ENCODE assay signal across 14 mouse cellular contexts in the genomic region with DNA sequence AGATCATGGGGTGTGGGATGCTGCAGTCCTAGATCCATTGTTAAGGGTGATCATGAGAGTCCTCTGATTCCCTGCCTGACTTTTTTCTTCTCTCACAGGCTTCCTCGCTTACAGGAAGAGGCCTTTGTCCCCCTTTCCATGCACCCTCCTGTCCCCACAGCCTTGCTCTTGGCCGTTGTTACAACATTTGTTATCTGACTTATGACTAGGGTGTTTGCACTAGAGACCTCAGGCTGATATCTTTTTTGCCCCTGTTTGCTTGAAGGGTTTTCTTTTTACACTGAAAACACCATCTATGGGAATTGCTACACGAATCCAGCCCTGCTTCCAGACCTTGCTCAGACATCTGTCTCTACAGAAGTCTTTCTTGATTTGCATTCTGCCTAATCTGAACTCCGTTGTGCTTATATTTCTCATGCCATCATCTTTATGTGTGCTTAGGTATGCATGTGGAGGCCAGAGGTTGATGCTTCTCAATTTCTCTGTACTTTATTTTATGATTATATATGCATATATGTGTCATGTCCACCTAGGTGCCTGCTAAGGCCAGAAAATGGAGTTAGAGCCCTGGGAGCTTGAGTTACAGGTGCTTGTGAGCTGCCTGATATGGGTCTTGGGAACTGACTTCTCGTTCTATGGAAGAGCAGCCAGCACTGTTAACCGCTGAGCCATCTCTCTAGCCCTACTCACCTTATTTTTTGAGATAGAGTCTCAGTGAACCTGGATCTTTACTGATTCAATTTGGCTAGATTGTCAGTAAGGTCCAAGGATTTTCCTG. TPM values are rescaled to one million over a fixed set of nuclear protein-coding genes. Genes with fewer than 3 reads are reported as not detected.
A peak's percentile ranks its signal among the peaks of the same experiment; 100 is the strongest.
DNase-seq lines count a peak whose midpoint lies in the region; ATAC-seq and TF ChIP-seq lines count a peak whose summit lies in the region.
"Had no signal": no experiment of that assay in that cellular context is flagged by ENCODE, and none has a peak within 500 bp of the region (broad histone marks: within the 10 kb centered on the region; RNA-seq: fewer than 3 reads in every experiment).

No protein-coding gene starts in this region.

- no peak for ATAC-seq in CD4-positive, CD25-positive, alpha-beta regulatory T cell, adult 4 months
- no peak for ATAC-seq in liver, embryonic 11.5 days (replicated peaks; ENCODE audit: low FRiP score)
- ATAC-seq in liver, postnatal 0 days = no peak
- ATAC-seq in embryonic facial prominence, embryonic 14.5 days (ENCODE audit: low read depth) = no peak
- ATAC-seq in stomach, embryonic 14.5 days (ENCODE audit: insufficient number of reproducible peaks, insufficient read depth, low FRiP score, low read depth) = peak; percentile 21; the same call in 1 of the 2 replicates
- ATAC-seq: midbrain, embryonic 16.5 days had no signal

- H3K4me1 ChIP-seq in liver, embryonic 11.5 days (replicated peaks; ENCODE audit: control insufficient read depth, insufficient read depth, low read length) = no peaks in the 10 kb centered on the region
- no peaks in the 10 kb centered on the region for H3K4me1 ChIP-seq in liver, postnatal 0 days (ENCODE audit: insufficient read depth)
- no peaks in the 10 kb centered on the region for H3K4me1 ChIP-seq in embryonic facial prominence, embryonic 14.5 days (ENCODE audit: control insufficient read depth, insufficient read depth, low read length)
- H3K4me1 ChIP-seq in stomach, embryonic 14.5 days (ENCODE audit: control insufficient read depth, insufficient read depth, low read length) = no peaks in the 10 kb centered on the region
- H3K4me1 ChIP-seq: hindbrain, embryonic 15.5 days; kidney, embryonic 15.5 days had no signal

- H3K4me3 ChIP-seq in liver, embryonic 11.5 days (ENCODE audit: low read depth, low read length) = no peak overlapping the region
- no peak overlapping the region for H3K4me3 ChIP-seq in liver, postnatal 0 days (ENCODE audit: low read depth, low read length)
- no peak overlapping the region for H3K4me3 ChIP-seq in embryonic facial prominence, embryonic 14.5 days (ENCODE audit: low read depth, low read length)
- no peak overlapping the region for H3K4me3 ChIP-seq in stomach, embryonic 14.5 days (ENCODE audit: low read depth, low read length)
- H3K4me3 ChIP-seq: hindbrain, embryonic 15.5 days; kidney, embryonic 15.5 days had no signal

- no peaks in the 10 kb centered on the region for H3K36me3 ChIP-seq in liver, embryonic 11.5 days (ENCODE audit: control insufficient read depth, insufficient read depth, low read length)
- H3K36me3 ChIP-seq in liver, postnatal 0 days (replicated peaks; ENCODE audit: insufficient read depth, low read length) = no peaks in the 10 kb centered on the region
- H3K36me3 ChIP-seq in embryonic facial prominence, embryonic 14.5 days (ENCODE audit: control insufficient read depth, insufficient read depth, low read length) = no peaks in the 10 kb centered on the region
- H3K36me3 ChIP-seq in stomach, embryonic 14.5 days (ENCODE audit: control insufficient read depth, insufficient read depth, low read length) = no peaks in the 10 kb centered on the region
- H3K36me3 ChIP-seq: hindbrain, embryonic 15.5 days; kidney, embryonic 15.5 days had no signal

- no peaks in the 10 kb centered on the region for H3K27me3 ChIP-seq in liver, embryonic 11.5 days (replicated peaks; ENCODE audit: control insufficient read depth, insufficient read depth, low read length)
- H3K27me3 ChIP-seq in liver, postnatal 0 days (ENCODE audit: insufficient read depth, low read length) = no peaks in the 10 kb centered on the region
- H3K27me3 ChIP-seq in embryonic facial prominence, embryonic 14.5 days (replicated peaks; ENCODE audit: control insufficient read depth, insufficient read depth, low read length) = no peaks in the 10 kb centered on the region
- no peaks in the 10 kb centered on the region for H3K27me3 ChIP-seq in stomach, embryonic 14.5 days (ENCODE audit: control insufficient read depth, insufficient read depth, low read length)
- H3K27me3 ChIP-seq: hindbrain, embryonic 15.5 days; kidney, embryonic 15.5 days had no signal

- no peak overlapping the region for H3K9ac ChIP-seq in liver, embryonic 11.5 days (ENCODE audit: low read depth, low read length)
- H3K9ac ChIP-seq in liver, postnatal 0 days (replicated peaks) = no peak overlapping the region
- H3K9ac ChIP-seq in embryonic facial prominence, embryonic 14.5 days (ENCODE audit: low read depth, low read length) = no peak overlapping the region
- H3K9ac ChIP-seq in stomach, embryonic 14.5 days (replicated peaks; ENCODE audit: low read depth, low read length) = no peak overlapping the region
- H3K9ac ChIP-seq: hindbrain, embryonic 15.5 days; kidney, embryonic 15.5 days had no signal

- H3K27ac ChIP-seq in liver, embryonic 11.5 days (ENCODE audit: low read depth, low read length) = no peak overlapping the region
- no peak overlapping the region for H3K27ac ChIP-seq in liver, postnatal 0 days (ENCODE audit: low read depth)
- H3K27ac ChIP-seq in embryonic facial prominence, embryonic 14.5 days (replicated peaks; ENCODE audit: low read depth, low read length) = no peak overlapping the region
- H3K27ac ChIP-seq in stomach, embryonic 14.5 days (ENCODE audit: low read length) = no peak overlapping the region
- H3K27ac ChIP-seq: hindbrain, embryonic 15.5 days; kidney, embryonic 15.5 days had no signal

- peak; percentile 4 for DNase-seq in CD4-positive, CD25-positive, alpha-beta regulatory T cell, adult 2 months (ENCODE audit: low read depth, low spot score)
- peak; percentile 32 for DNase-seq in liver, embryonic 11.5 days (ENCODE audit: low spot score)
- no peak for DNase-seq in liver, postnatal 0 days
- DNase-seq in embryonic facial prominence, embryonic 14.5 days (ENCODE audit: low spot score) = peak; percentile 1
- DNase-seq in ovary, adult 18-20 months (ENCODE audit: low spot score) = no peak
- DNase-seq in kidney, postnatal 10 days = no peak

- H3K4me2 ChIP-seq in liver, embryonic 11.5 days = no peak overlapping the region
- H3K4me2 ChIP-seq in liver, postnatal 0 days (ENCODE audit: low read depth, low read length) = no peak overlapping the region
- no peak overlapping the region for H3K4me2 ChIP-seq in embryonic facial prominence, embryonic 14.5 days (ENCODE audit: low read depth, low read length)
- no peak overlapping the region for H3K4me2 ChIP-seq in stomach, embryonic 14.5 days (replicated peaks; ENCODE audit: low read depth, low read length)
- H3K4me2 ChIP-seq: hindbrain, embryonic 15.5 days; kidney, embryonic 15.5 days had no signal

- no peak for TF ChIP-seq CTCF in liver, postnatal 0 days (IDR thresholded peaks at IDR 0.05; ENCODE audit: low read depth)

- WGBS in liver, embryonic 11.5 days = 42% methylated on average over 6 of the region's 6 CpGs
- WGBS in liver, postnatal 0 days (ENCODE audit: insufficient replicate concordance) = 36% methylated on average over 6 of the region's 6 CpGs
- 45% methylated on average over 6 of the region's 6 CpGs for WGBS in embryonic facial prominence, embryonic 14.5 days
- 45% methylated on average over 6 of the region's 6 CpGs for WGBS in stomach, embryonic 14.5 days

- TF ChIP-seq EP300 in liver, postnatal 0 days (IDR thresholded peaks at IDR 0.05; ENCODE audit: low read depth) = no peak

- peaks cover 78% of the 10 kb centered on the region for H3K9me3 ChIP-seq in liver, embryonic 11.5 days (ENCODE audit: control insufficient read depth, low read length)
- peaks cover 14% of the 10 kb centered on the region for H3K9me3 ChIP-seq in liver, postnatal 0 days (ENCODE audit: low read length)
- peaks cover 93% of the 10 kb centered on the region for H3K9me3 ChIP-seq in embryonic facial prominence, embryonic 14.5 days (ENCODE audit: control insufficient read depth, low read length)
- H3K9me3 ChIP-seq in stomach, embryonic 14.5 days (ENCODE audit: control insufficient read depth, low read depth, low read length) = peaks cover 79% of the 10 kb centered on the region

RNA-seq across cellular contexts. Expression of gene Trpm8, which starts 27.7 kb away (rescaled TPM):
- polyA plus RNA-seq in CD4-positive, CD25-positive, alpha-beta regulatory T cell, adult 4 months (2017; shearing (Covaris generic)) = not detected
- polyA plus RNA-seq in liver, embryonic 11.5 days (2014; fragmentation: Nextera tagmentation; extraction: Ambion mirVana) = not detected in 2 replicates
- polyA plus RNA-seq in liver, postnatal 0 days (2015; fragmentation: Nextera tagmentation; extraction: Ambion mirVana) = not detected in 2 replicates
- 0.07 TPM in 1 of 2 replicates, not detected in the other for polyA plus RNA-seq in embryonic facial prominence, embryonic 14.5 days (2014; fragmentation: Nextera tagmentation; extraction: Ambion mirVana)
- polyA plus RNA-seq in stomach, embryonic 14.5 days (2014; fragmentation: Nextera tagmentation; extraction: Ambion mirVana) = not detected in 2 replicates
- polyA plus RNA-seq: gonadal fat pad, adult 2 months; heart, embryonic 16.5 days; kidney, embryonic 15.5 days; liver, embryonic 16.5 days had no signal

RNA-seq across cellular contexts. Expression of gene Hjurp, which starts 27.8 kb away (rescaled TPM):
- 10 to 100 TPM; 56.6 to 72.9 TPM for polyA plus RNA-seq in CD4-positive, CD25-positive, alpha-beta regulatory T cell, adult 4 months (2017; shearing (Covaris generic))
- polyA plus RNA-seq in liver, embryonic 11.5 days (2014; fragmentation: Nextera tagmentation; extraction: Ambion mirVana) = 146 and 168 TPM in 2 replicates
- polyA plus RNA-seq in liver, postnatal 0 days (2015; fragmentation: Nextera tagmentation; extraction: Ambion mirVana) = 31.4 and 37.0 TPM in 2 replicates
- 110 and 137 TPM in 2 replicates for polyA plus RNA-seq in embryonic facial prominence, embryonic 14.5 days (2014; fragmentation: Nextera tagmentation; extraction: Ambion mirVana)
- polyA plus RNA-seq in stomach, embryonic 14.5 days (2014; fragmentation: Nextera tagmentation; extraction: Ambion mirVana) = 202 and 211 TPM in 2 replicates

Comparison
In these comparisons a context has a peak if more than half of its experiments do, and no peak if none do; other contexts are left out.
1. DNase-seq: peak in CD4-positive, CD25-positive, alpha-beta regulatory T cell, adult 2 months (single experiment), liver, embryonic 11.5 days (single experiment) and embryonic facial prominence, embryonic 14.5 days (single experiment); none in liver, postnatal 0 days (single experiment), ovary, adult 18-20 months (single experiment) and kidney, postnatal 10 days (single experiment).